Comparison of ENCODE assay signal across 8 mouse cellular contexts in genomic region chr6:39205064-39205649, GRCm38 (mm10). TPM values are rescaled to one million over a fixed set of nuclear protein-coding genes. Genes with fewer than 3 reads are reported as not detected.
DNase-seq lines count a peak whose midpoint lies in the region; ATAC-seq and TF ChIP-seq lines count a peak whose summit lies in the region.

No protein-coding gene starts in this region.

- no peaks in the 10 kb centered on the region for H3K27me3 ChIP-seq in MEL (ENCODE audit: control insufficient read depth in 1 of 2, insufficient read depth in 2 of 2, low read length in 2 of 2)
- no peaks in the 10 kb centered on the region for H3K27me3 ChIP-seq in forebrain, embryonic 16.5 days (replicated peaks; ENCODE audit: control insufficient read depth, insufficient read depth, low read length)
- H3K27me3 ChIP-seq in lung, embryonic 16.5 days (ENCODE audit: control insufficient read depth, insufficient read depth, low read depth, low read length) = no peaks in the 10 kb centered on the region
- no peaks in the 10 kb centered on the region for H3K27me3 ChIP-seq in thymus, adult 2 months (ENCODE audit: control insufficient read depth, insufficient read depth, low read length)

- peak overlapping the region; percentile 97 for H3K9ac ChIP-seq in MEL (ENCODE audit: control insufficient read depth, low read depth, low read length, poor library complexity, severe bottlenecking)
- peak overlapping the region; percentile 76 for H3K9ac ChIP-seq in forebrain, embryonic 16.5 days (replicated peaks; ENCODE audit: low read depth, low read length)
- H3K9ac ChIP-seq in lung, embryonic 16.5 days (ENCODE audit: low read length) = peak overlapping the region; percentile 98

- no peaks in the 10 kb centered on the region for H3K9me3 ChIP-seq in MEL (replicated peaks; ENCODE audit: insufficient read depth, low read length)
- H3K9me3 ChIP-seq in forebrain, embryonic 16.5 days (ENCODE audit: control insufficient read depth, low read length) = no peaks in the 10 kb centered on the region
- H3K9me3 ChIP-seq in lung, embryonic 16.5 days (ENCODE audit: control insufficient read depth, low read length) = no peaks in the 10 kb centered on the region

- under 1% methylated on average over 30 of the region's 30 CpGs for WGBS in forebrain, embryonic 16.5 days
- WGBS in lung, embryonic 16.5 days = under 1% methylated on average over 30 of the region's 30 CpGs
- WGBS in thymus, adult 2 months = under 1% methylated on average over 30 of the region's 30 CpGs

- peaks cover 0 to 12% of the 10 kb centered on the region in 2 experiments; a peak in 2 of 4 replicates for H3K36me3 ChIP-seq in MEL (ENCODE audit: control insufficient read depth in 1 of 2, insufficient read depth in 2 of 2, low read length in 2 of 2)
- H3K36me3 ChIP-seq in forebrain, embryonic 16.5 days (ENCODE audit: control insufficient read depth, insufficient read depth) = no peaks in the 10 kb centered on the region
- H3K36me3 ChIP-seq in lung, embryonic 16.5 days (ENCODE audit: control insufficient read depth, insufficient read depth, low read length) = no peaks in the 10 kb centered on the region
- no peaks in the 10 kb centered on the region for H3K36me3 ChIP-seq in thymus, adult 2 months (ENCODE audit: control insufficient read depth, insufficient read depth, low read length)

- TF ChIP-seq CTCF in MEL (IDR thresholded peaks at IDR 0.05 in 2 of 3, conservative IDR thresholded peaks at IDR 0.05 in 1 of 3; ENCODE audit: control insufficient read depth in 1 of 3, insufficient read depth in 1 of 3, low read depth in 2 of 3, low read length in 3 of 3, poor library complexity in 1 of 3, severe bottlenecking in 1 of 3) = peak; percentile 11 to 67 (median 49); a peak in 4 of 6 replicates
- TF ChIP-seq CTCF in thymus, adult 2 months (IDR thresholded peaks at IDR 0.05; ENCODE audit: borderline replicate concordance, control insufficient read depth, extremely low read depth, insufficient read depth, low read length, poor library complexity) = peak; percentile 44; the same call in 1 of the 2 replicates

- TF ChIP-seq RAD21 in MEL (IDR thresholded peaks at IDR 0.05; ENCODE audit: low read depth, low read length) = peak; percentile 37

- peak overlapping the region; percentile 92 to 98 for H3K4me3 ChIP-seq in MEL (ENCODE audit: control insufficient read depth in 1 of 2, insufficient read depth in 1 of 2, low read depth in 2 of 2, low read length in 2 of 2)
- H3K4me3 ChIP-seq in forebrain, embryonic 16.5 days (replicated peaks; ENCODE audit: low read length) = peak overlapping the region; percentile 72
- H3K4me3 ChIP-seq in lung, embryonic 16.5 days (ENCODE audit: low read length) = peak overlapping the region; percentile 100
- H3K4me3 ChIP-seq in thymus, adult 2 months (ENCODE audit: control insufficient read depth, insufficient read depth, low read length) = peak overlapping the region; percentile 97

- peak; percentile 42 for ATAC-seq in forebrain, embryonic 16.5 days
- ATAC-seq in lung, embryonic 16.5 days (ENCODE audit: low read depth) = peak; percentile 59

- peak overlapping the region; percentile 79 for H3K4me2 ChIP-seq in forebrain, embryonic 16.5 days (ENCODE audit: low read length)
- H3K4me2 ChIP-seq in lung, embryonic 16.5 days (ENCODE audit: low read depth, low read length) = peak overlapping the region; percentile 74

- peaks cover 10 to 13% of the 10 kb centered on the region in 2 experiments for H3K4me1 ChIP-seq in MEL (ENCODE audit: control insufficient read depth in 1 of 2, insufficient read depth in 2 of 2, low read length in 2 of 2)
- H3K4me1 ChIP-seq in forebrain, embryonic 16.5 days (replicated peaks; ENCODE audit: control insufficient read depth, insufficient read depth, low read length) = 0 out of 2 replicates have a peak, but pooled peaks cover 5% of the 10 kb centered on the region
- 0 out of 2 replicates have a peak, but pooled peaks cover 4% of the 10 kb centered on the region for H3K4me1 ChIP-seq in lung, embryonic 16.5 days (replicated peaks; ENCODE audit: control insufficient read depth, insufficient read depth, low read length)
- peaks cover 3% of the 10 kb centered on the region; the same call in 1 of the 2 replicates for H3K4me1 ChIP-seq in thymus, adult 2 months (replicated peaks; ENCODE audit: control insufficient read depth, insufficient read depth, low read length)

- TF ChIP-seq EP300 in MEL (IDR thresholded peaks at IDR 0.05; ENCODE audit: low read depth in 1 of 2, low read length in 2 of 2) = 0 out of 4 replicates have a peak, but pooled peaks of 1 of the 2 experiments have one; percentile 7

- DNase-seq in MEL (ENCODE audit: low read depth, low spot score) = peak; percentile 91
- peak; percentile 58 to 62 for DNase-seq in cerebellum, adult 18-20 months
- DNase-seq in heart, postnatal 25 days (ENCODE audit: low spot score) = peak; percentile 76
- DNase-seq in layer of hippocampus, adult 18-20 months (ENCODE audit: low spot score in 2 of 2) = peak; percentile 32 to 67
- DNase-seq in ovary, adult 18-20 months (ENCODE audit: low spot score) = peak; percentile 74
- DNase-seq in thymus, adult 2 months = peak; percentile 64

- intact Hi-C loops in heart, postnatal 25 days (cut with DNase I) = loop anchor here (1.0 to 5.0 kb wide), 3 partner anchors 37 to 653 kb away; partner anchors contain the start of gene Luc7l2

- peak in 1 of 2 experiments; percentile 58; a peak in 1 of 4 replicates for TF ChIP-seq POLR2A in MEL (IDR thresholded peaks at IDR 0.05; ENCODE audit: control insufficient read depth in 1 of 2, insufficient read depth in 1 of 2, low read depth in 1 of 2, low read length in 2 of 2, poor library complexity in 1 of 2)
- no peak for TF ChIP-seq POLR2A in thymus, adult 2 months (IDR thresholded peaks at IDR 0.05; ENCODE audit: control insufficient read depth, extremely low read depth, insufficient read depth, low read length, poor library complexity)

- peaks cover 7% of the 10 kb centered on the region for H3K79me2 ChIP-seq in MEL (ENCODE audit: control insufficient read depth, insufficient read depth, low read length, poor library complexity)

- peak overlapping the region; percentile 37 for H3K27ac ChIP-seq in MEL (ENCODE audit: control insufficient read depth, low read depth, low read length)
- peak overlapping the region; percentile 93 for H3K27ac ChIP-seq in forebrain, embryonic 16.5 days (ENCODE audit: low read length)
- peak overlapping the region; percentile 99 for H3K27ac ChIP-seq in lung, embryonic 16.5 days (ENCODE audit: low read length)
- H3K27ac ChIP-seq in thymus, adult 2 months (ENCODE audit: control insufficient read depth, insufficient read depth, low read length) = peak overlapping the region; percentile 3; the same call in 1 of the 2 replicates

TF ChIP-seq in MEL, 35 proteins besides CTCF, POLR2A, EP300 and RAD21 (continues in another document):
- TF ChIP-seq HCFC1 (IDR thresholded peaks at IDR 0.05; ENCODE audit: low read depth, low read length) (0 out of 2 replicates have a peak, but pooled peaks have one; percentile 20), SMC3 (IDR thresholded peaks at IDR 0.05; ENCODE audit: low read depth, low read length) (peak; percentile 40), BHLHE40 (IDR thresholded peaks at IDR 0.05; ENCODE audit: borderline replicate concordance, low read depth, low read length) (no peak), CHD1 (IDR thresholded peaks at IDR 0.05; ENCODE audit: low read depth, low read length) (no peak), MAFK (IDR thresholded peaks at IDR 0.05; ENCODE audit: borderline replicate concordance, low read depth, low read length) (no peak), TAL1 (IDR thresholded peaks at IDR 0.05; ENCODE audit: low read length) (no peak), GATA1 (IDR thresholded peaks at IDR 0.05; ENCODE audit: low read depth, low read length) (no peak), TCF12 (IDR thresholded peaks at IDR 0.05; ENCODE audit: low read depth, low read length) (no peak), MAZ (IDR thresholded peaks at IDR 0.05; ENCODE audit: low read depth, low read length) (no peak), UBTF (IDR thresholded peaks at IDR 0.05; ENCODE audit: borderline replicate concordance, insufficient read depth, low read depth, low read length) (no peak), SIN3A (IDR thresholded peaks at IDR 0.05; ENCODE audit: low read length) (peak; percentile 56), MXI1 (IDR thresholded peaks at IDR 0.05; ENCODE audit: low read depth, low read length) (peak; percentile 70), USF1 (IDR thresholded peaks at IDR 0.05; ENCODE audit: low read depth, low read length) (no peak), E2F4 (IDR thresholded peaks at IDR 0.05; ENCODE audit: borderline replicate concordance, low read depth, low read length) (no peak), CHD2 (IDR thresholded peaks at IDR 0.05; ENCODE audit: low read length) (no peak), POLR2AphosphoS2 (IDR thresholded peaks at IDR 0.05; ENCODE audit: low read length) (no peak), POLR2AphosphoS5 (IDR thresholded peaks at IDR 0.05; ENCODE audit: borderline replicate concordance, low read depth, low read length) (no peak), ZC3H11A (IDR thresholded peaks at IDR 0.05; ENCODE audit: low read depth, low read length) (peak; percentile 3; the same call in 1 of the 2 replicates), ZMIZ1 (IDR thresholded peaks at IDR 0.05; ENCODE audit: low read depth, low read length) (no peak), GABPA (IDR thresholded peaks at IDR 0.05; ENCODE audit: low read depth, low read length) (no peak), USF2 (IDR thresholded peaks at IDR 0.05; ENCODE audit: borderline replicate concordance in 1 of 2, insufficient read depth in 1 of 2, low read depth in 1 of 2, low read length in 2 of 2) (no peak), MYB (IDR thresholded peaks at IDR 0.05; ENCODE audit: low read depth, low read length) (no peak), TBP (IDR thresholded peaks at IDR 0.05; ENCODE audit: low read depth, low read length) (no peak; the same call in none of the 2 replicates), MYC (IDR thresholded peaks at IDR 0.05; ENCODE audit: low read depth, low read length) (no peak), RCOR1 (IDR thresholded peaks at IDR 0.05; ENCODE audit: low read depth, low read length) (no peak; the same call in 1 of the 2 replicates), ELF1 (IDR thresholded peaks at IDR 0.05; ENCODE audit: low read depth, low read length) (no peak)

RNA-seq across cellular contexts. Expression of gene Kdm7a, which starts 1.4 kb away (rescaled TPM):
- 1.7 and 2.5 TPM in 2 replicates for total RNA-seq in MEL (2012; rRNA removed)
- 1 to 10 TPM in 1 of 2 experiments, not detected in 1; 2.5 TPM for polyA plus RNA-seq in MEL (2012; ENCODE audit: insufficient read depth in 1 of 2, insufficient read length in 2 of 2, low read depth in 1 of 2, low replicate concordance in 2 of 2, missing spikeins in 1 of 2)
- 7.3 and 8.8 TPM in 2 replicates for polyA plus RNA-seq in forebrain, embryonic 16.5 days (2015; fragmentation: Nextera tagmentation; extraction: Ambion mirVana)
- total RNA-seq in heart, postnatal 25 days (2021) = 10 to 100 TPM; 17.2 to 19.9 TPM
- total RNA-seq in layer of hippocampus, adult 18-20 months (2021) = 10 to 100 TPM; 51.7 to 57.9 TPM
- polyA plus RNA-seq in lung, embryonic 16.5 days (2015; fragmentation: Nextera tagmentation; extraction: Ambion mirVana) = 7.8 and 7.9 TPM in 2 replicates
- 3.5 and 3.7 TPM in 2 replicates for polyA plus RNA-seq in thymus, adult 2 months (2012; rRNA removed)

Comparison
In these comparisons a context has a peak if more than half of its experiments do, and no peak if none do; other contexts are left out.
1. Peak in every context shown above with its lines: DNase-seq, ATAC-seq, H3K4me3 ChIP-seq and H3K27ac ChIP-seq.
2. H3K27ac ChIP-seq: peak in every context shown above with its lines; median percentile 99 in lung, embryonic 16.5 days; 93 in forebrain, embryonic 16.5 days; 37 in MEL; 3 in thymus, adult 2 months.